Mouse (Mus musculus): ENCODE measurements around the gene Pygm. TPM values are rescaled to one million over a fixed set of nuclear protein-coding genes. Genes with fewer than 3 reads are reported as not detected.

Pygm gene
- polyA plus RNA-seq, 1 experiment from 2014 or later = 9.3 TPM

GRCm38 (mm10) chr19:6416124-6416770 is 32.0 kb downstream of the Pygm start:
- Histone ChIP-seq H3K36me3 (ENCODE audit: control insufficient read depth, insufficient read depth, low read length) (no peaks in the 10 kb centered on the region), H3K9ac (replicated peaks; ENCODE audit: low read depth, low read length) (no peak overlapping the region), H3K4me1 (ENCODE audit: control insufficient read depth, insufficient read depth, low read length) (0 out of 2 replicates have a peak, but pooled peaks cover 3% of the 10 kb centered on the region), H3K27me3 (ENCODE audit: control insufficient read depth, insufficient read depth, low read length) (peaks cover 30% of the 10 kb centered on the region; the same call in 1 of the 2 replicates), H3K4me2 (replicated peaks; ENCODE audit: low read depth, low read length) (no peak overlapping the region), H3K4me3 (ENCODE audit: low read depth, low read length) (no peak overlapping the region), H3K9me3 (ENCODE audit: control insufficient read depth, low read depth, low read length) (no peaks in the 10 kb centered on the region), H3K27ac (ENCODE audit: low read length) (no peak overlapping the region)
- no peak for ATAC-seq (ENCODE audit: insufficient number of reproducible peaks, insufficient read depth, low FRiP score, low read depth)
- 7% methylated on average over 9 of the region's 9 CpGs for WGBS

- H3K9ac ChIP-seq (replicated peaks; ENCODE audit: low read depth, low read length) = no peak overlapping the region
- no peak overlapping the region for H3K4me2 ChIP-seq (replicated peaks; ENCODE audit: low read depth, low read length)
- 0 out of 2 replicates have a peak, but pooled peaks cover 3% of the 10 kb centered on the region for H3K4me1 ChIP-seq (ENCODE audit: control insufficient read depth, insufficient read depth, low read length)
- H3K36me3 ChIP-seq (ENCODE audit: control insufficient read depth, insufficient read depth, low read length) = no peaks in the 10 kb centered on the region
- no peak for ATAC-seq (ENCODE audit: insufficient number of reproducible peaks, insufficient read depth, low FRiP score, low read depth)
- 60% methylated on average over 12 of the region's 12 CpGs for WGBS
- no peaks in the 10 kb centered on the region for H3K9me3 ChIP-seq (ENCODE audit: control insufficient read depth, low read depth, low read length)
- peaks cover 31% of the 10 kb centered on the region; the same call in 1 of the 2 replicates for H3K27me3 ChIP-seq (ENCODE audit: control insufficient read depth, insufficient read depth, low read length)
- no peak overlapping the region for H3K27ac ChIP-seq (ENCODE audit: low read length)
- H3K4me3 ChIP-seq (ENCODE audit: low read depth, low read length) = no peak overlapping the region
These were observed 32.9 kb downstream of the Pygm start for GRCm38 (mm10) chr19:6416894-6417761.

- Histone ChIP-seq H3K36me3 (ENCODE audit: control insufficient read depth, insufficient read depth, low read length) (no peaks in the 10 kb centered on the region), H3K4me2 (replicated peaks; ENCODE audit: low read depth, low read length) (peak within 1 kb of the TSS; percentile 87), H3K27ac (ENCODE audit: low read length) (no peak within 1 kb of the TSS), H3K4me1 (ENCODE audit: control insufficient read depth, insufficient read depth, low read length) (0 out of 2 replicates have a peak, but pooled peaks cover 3% of the 10 kb centered on the region), H3K4me3 (ENCODE audit: low read depth, low read length) (peak within 1 kb of the TSS; percentile 42), H3K9me3 (ENCODE audit: control insufficient read depth, low read depth, low read length) (no peaks in the 10 kb centered on the region), H3K27me3 (ENCODE audit: control insufficient read depth, insufficient read depth, low read length) (peaks cover 31% of the 10 kb centered on the region; the same call in 1 of the 2 replicates), H3K9ac (replicated peaks; ENCODE audit: low read depth, low read length) (no peak within 1 kb of the TSS)
- under 1% methylated on average over 41 of the region's 46 CpGs for WGBS
- ATAC-seq (ENCODE audit: insufficient number of reproducible peaks, insufficient read depth, low FRiP score, low read depth) = peak; percentile 79
These were observed 34.2 kb downstream of the Pygm start, which contains the start of gene Nrxn2 for GRCm38 (mm10) chr19:6418233-6418879. Gene Nrxn2, plus strand, starts transcription at chr19:6418731.

- Histone ChIP-seq H3K9ac (replicated peaks; ENCODE audit: low read depth, low read length) (no peak overlapping the region), H3K36me3 (ENCODE audit: control insufficient read depth, insufficient read depth, low read length) (no peaks in the 10 kb centered on the region), H3K4me2 (replicated peaks; ENCODE audit: low read depth, low read length) (peak overlapping the region; percentile 87), H3K4me1 (ENCODE audit: control insufficient read depth, insufficient read depth, low read length) (0 out of 2 replicates have a peak, but pooled peaks cover 3% of the 10 kb centered on the region), H3K9me3 (ENCODE audit: control insufficient read depth, low read depth, low read length) (no peaks in the 10 kb centered on the region), H3K4me3 (ENCODE audit: low read depth, low read length) (peak overlapping the region; percentile 42), H3K27me3 (ENCODE audit: control insufficient read depth, insufficient read depth, low read length) (peaks cover 35% of the 10 kb centered on the region; the same call in 1 of the 2 replicates), H3K27ac (ENCODE audit: low read length) (no peak overlapping the region)
- WGBS = 11% methylated on average over 18 of the region's 23 CpGs
- no peak for ATAC-seq (ENCODE audit: insufficient number of reproducible peaks, insufficient read depth, low FRiP score, low read depth)
These were observed 34.9 kb downstream of the Pygm start for GRCm38 (mm10) chr19:6418984-6419692.

- Histone ChIP-seq H3K4me3 (ENCODE audit: low read depth, low read length) (no peak overlapping the region), H3K4me2 (replicated peaks; ENCODE audit: low read depth, low read length) (no peak overlapping the region), H3K9ac (replicated peaks; ENCODE audit: low read depth, low read length) (no peak overlapping the region), H3K36me3 (ENCODE audit: control insufficient read depth, insufficient read depth, low read length) (no peaks in the 10 kb centered on the region), H3K9me3 (ENCODE audit: control insufficient read depth, low read depth, low read length) (no peaks in the 10 kb centered on the region), H3K27ac (ENCODE audit: low read length) (no peak overlapping the region), H3K27me3 (ENCODE audit: control insufficient read depth, insufficient read depth, low read length) (peaks cover 35% of the 10 kb centered on the region; the same call in 1 of the 2 replicates), H3K4me1 (ENCODE audit: control insufficient read depth, insufficient read depth, low read length) (0 out of 2 replicates have a peak, but pooled peaks cover 3% of the 10 kb centered on the region)
- whole genome bisulfite sequencing = 46% methylated on average over 8 of the region's 9 CpGs
- no peak for ATAC-seq (ENCODE audit: insufficient number of reproducible peaks, insufficient read depth, low FRiP score, low read depth)
These were observed 35.7 kb downstream of the Pygm start for GRCm38 (mm10) chr19:6419805-6420310.

GRCm38 (mm10) chr19:6420481-6421210 is 36.4 kb downstream of the Pygm start:
- Histone ChIP-seq H3K27ac (ENCODE audit: low read length) (no peak overlapping the region), H3K4me1 (ENCODE audit: control insufficient read depth, insufficient read depth, low read length) (0 out of 2 replicates have a peak, but pooled peaks cover 3% of the 10 kb centered on the region), H3K9ac (replicated peaks; ENCODE audit: low read depth, low read length) (no peak overlapping the region), H3K9me3 (ENCODE audit: control insufficient read depth, low read depth, low read length) (no peaks in the 10 kb centered on the region), H3K27me3 (ENCODE audit: control insufficient read depth, insufficient read depth, low read length) (peaks cover 36% of the 10 kb centered on the region; the same call in 1 of the 2 replicates), H3K4me2 (replicated peaks; ENCODE audit: low read depth, low read length) (no peak overlapping the region), H3K4me3 (ENCODE audit: low read depth, low read length) (no peak overlapping the region), H3K36me3 (ENCODE audit: control insufficient read depth, insufficient read depth, low read length) (no peaks in the 10 kb centered on the region)
- no peak for ATAC-seq (ENCODE audit: insufficient number of reproducible peaks, insufficient read depth, low FRiP score, low read depth)
- 53% methylated on average over 19 of the region's 19 CpGs for WGBS

GRCm38 (mm10) chr19:6421211-6421590 is 37.0 kb downstream of the Pygm start:
- Histone ChIP-seq H3K27me3 (ENCODE audit: control insufficient read depth, insufficient read depth, low read length) (peaks cover 41% of the 10 kb centered on the region; the same call in 1 of the 2 replicates), H3K4me1 (ENCODE audit: control insufficient read depth, insufficient read depth, low read length) (0 out of 2 replicates have a peak, but pooled peaks cover 3% of the 10 kb centered on the region), H3K36me3 (ENCODE audit: control insufficient read depth, insufficient read depth, low read length) (no peaks in the 10 kb centered on the region), H3K27ac (ENCODE audit: low read length) (no peak overlapping the region), H3K9me3 (ENCODE audit: control insufficient read depth, low read depth, low read length) (no peaks in the 10 kb centered on the region), H3K9ac (replicated peaks; ENCODE audit: low read depth, low read length) (no peak overlapping the region), H3K4me3 (ENCODE audit: low read depth, low read length) (no peak overlapping the region), H3K4me2 (replicated peaks; ENCODE audit: low read depth, low read length) (no peak overlapping the region)
- 62% methylated on average over 9 of the region's 9 CpGs for WGBS
- ATAC-seq (ENCODE audit: insufficient number of reproducible peaks, insufficient read depth, low FRiP score, low read depth) = no peak

All from stomach, embryonic 14.5 days (tissue).